Mouse (Mus musculus): ENCODE measurements around the gene Sdf2l1.

Gene Sdf2l1

DNA sequence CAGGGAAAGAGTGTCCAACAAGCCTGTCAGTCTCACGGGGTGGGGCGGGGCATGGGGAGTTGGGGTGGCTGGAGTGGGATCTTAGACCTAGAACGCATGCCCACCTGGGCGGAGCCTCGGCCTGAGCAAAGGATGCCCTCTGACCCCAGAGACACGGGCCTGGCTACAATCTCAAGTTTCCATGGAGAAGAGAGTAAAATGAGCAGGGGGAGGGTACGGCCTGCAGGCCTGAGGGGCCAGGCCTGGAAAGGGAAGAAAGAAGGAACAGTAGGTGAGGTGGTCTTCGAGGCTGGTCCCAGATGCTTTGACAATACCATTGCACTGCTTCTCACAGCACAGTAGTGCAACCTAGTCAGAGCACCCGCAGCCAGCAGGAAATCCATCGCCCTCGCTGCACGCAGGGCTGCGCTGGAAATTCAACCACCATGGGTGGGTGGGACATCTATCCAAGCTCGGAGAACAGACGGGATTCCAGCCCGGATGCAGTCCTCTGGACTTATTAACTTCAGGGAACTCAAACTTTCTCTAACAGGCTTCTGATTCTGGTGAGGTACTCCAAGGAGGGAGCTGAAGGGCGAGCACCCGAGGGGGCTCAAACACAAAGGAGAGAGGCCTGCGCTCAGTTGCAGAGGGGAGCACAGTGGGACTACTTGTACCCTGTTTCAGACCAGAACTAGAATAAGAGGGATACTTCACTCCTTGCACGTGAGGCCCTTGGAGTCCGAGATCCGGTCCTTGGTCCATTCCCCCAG, 7.9 kb downstream of the Sdf2l1 start:
- DNase-seq (ENCODE audit: low spot score in 2 of 2), result no peak

GRCm38 (mm10) chr16:17121569-17121968, 10.6 kb downstream of the Sdf2l1 start:
- DNase-seq (ENCODE audit: low spot score in 2 of 2), result no peak

- DNase-seq (ENCODE audit: low spot score in 2 of 2), result no peak
Observed at GRCm38 (mm10) chr16:17117309-17117799, 14.8 kb downstream of the Sdf2l1 start.

- peak; percentile 59 to 60 for DNase-seq (ENCODE audit: low spot score in 2 of 2)
Observed at GRCm38 (mm10) chr16:17110771-17111743, 21.1 kb downstream of the Sdf2l1 start, which contains the start of gene Ppil2. Gene Ppil2, minus strand, starts transcription at chr16:17111257.

GRCm38 (mm10) chr16:17104600-17104999, 27.6 kb downstream of the Sdf2l1 start:
- no peak for DNase-seq (ENCODE audit: low spot score in 2 of 2)

DNA sequence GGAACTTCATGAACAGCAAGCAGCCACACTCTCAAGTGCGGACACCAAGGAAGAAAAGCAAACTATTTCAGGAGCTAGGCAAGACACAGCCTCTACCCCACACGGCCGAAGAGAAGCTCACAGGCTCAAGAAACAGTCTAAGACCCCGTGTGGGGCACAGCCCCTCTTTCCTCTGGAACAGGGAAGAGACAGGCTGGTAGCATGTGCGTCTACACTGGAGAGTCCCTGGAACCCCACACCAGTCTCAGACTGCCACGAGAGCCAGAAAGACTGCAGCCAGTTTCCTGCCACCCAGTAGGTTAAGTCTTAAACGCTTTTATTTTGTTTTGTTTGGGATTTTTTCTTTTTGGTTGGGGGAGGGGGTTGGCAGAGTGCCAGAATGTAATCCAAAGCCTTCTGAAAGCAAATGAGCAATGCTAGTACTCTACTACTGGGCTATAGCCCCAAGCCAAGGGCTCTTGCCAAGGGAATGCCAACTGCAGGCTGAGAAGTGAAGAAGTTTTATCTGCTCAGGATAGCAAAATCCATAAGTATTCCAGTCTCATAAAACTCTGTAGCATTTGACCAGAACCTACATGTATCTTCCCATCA, 29.5 kb downstream of the Sdf2l1 start:
- no peak for DNase-seq (ENCODE audit: low spot score in 2 of 2)

DNA sequence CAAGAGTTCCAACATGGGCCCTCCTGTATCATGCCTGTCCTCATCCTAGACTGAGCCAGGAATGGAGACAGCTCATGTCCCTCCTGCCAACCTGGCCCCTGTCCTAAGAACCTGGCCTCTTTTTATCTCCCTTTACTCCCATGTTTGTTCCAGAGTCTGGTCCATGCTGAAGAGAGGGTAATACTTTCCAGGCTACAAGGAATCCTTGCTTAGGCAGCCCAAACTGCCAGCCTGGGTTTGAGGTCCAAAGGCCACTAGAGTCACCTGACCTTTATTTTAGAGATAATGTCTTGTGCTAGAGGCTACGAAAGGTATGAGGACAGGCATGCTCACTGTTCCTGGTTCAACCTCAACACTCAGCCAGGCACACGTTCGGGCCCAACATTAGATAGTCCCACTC, 35.2 kb downstream of the Sdf2l1 start:
- DNase-seq (ENCODE audit: low spot score in 2 of 2), result no peak

DNA sequence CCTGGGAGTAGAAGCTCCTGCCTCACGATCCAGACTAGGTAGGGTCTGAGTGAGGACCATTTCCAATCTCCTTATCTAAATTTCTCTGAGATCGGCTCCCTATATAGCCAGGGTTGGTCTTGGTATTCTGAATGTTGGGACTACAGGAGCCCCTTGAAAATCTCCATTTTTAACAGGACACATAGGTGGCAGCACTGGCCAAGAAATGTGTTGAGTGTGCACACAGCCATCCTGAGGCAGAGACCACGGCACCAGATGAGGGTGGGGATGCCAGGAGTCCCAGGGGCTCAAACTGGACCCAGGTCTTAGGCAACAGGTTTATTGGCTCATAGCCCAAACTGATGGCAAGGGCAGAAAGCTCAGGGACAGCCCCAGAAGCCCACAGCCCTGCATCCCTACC, 43.8 kb downstream of the Sdf2l1 start:
- no peak for DNase-seq (ENCODE audit: low spot score in 2 of 2)

GRCm38 (mm10) chr16:17086669-17087193, 45.5 kb downstream of the Sdf2l1 start:
- DNase-seq (ENCODE audit: low spot score in 2 of 2), result no peak

DNA sequence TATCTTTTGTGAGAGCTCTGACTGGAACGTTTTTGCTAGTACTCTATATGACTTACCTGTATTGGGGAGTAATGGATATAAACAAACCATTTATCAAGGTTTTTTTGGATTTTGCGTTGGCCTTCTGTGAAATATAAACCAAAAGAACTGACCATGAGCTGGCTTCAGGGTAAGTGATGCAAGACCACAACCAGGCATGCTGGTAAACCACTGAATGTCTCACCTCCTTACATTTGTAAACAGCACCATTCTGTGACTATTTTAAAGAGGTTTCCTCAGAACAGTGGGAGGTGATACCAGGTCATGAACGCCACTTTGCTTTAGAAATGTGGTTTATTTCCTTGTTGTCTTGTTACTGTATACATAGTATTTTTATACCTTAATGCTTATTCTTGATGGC, 45.9 kb downstream of the Sdf2l1 start:
- no peak for DNase-seq (ENCODE audit: low spot score in 2 of 2)

DNA sequence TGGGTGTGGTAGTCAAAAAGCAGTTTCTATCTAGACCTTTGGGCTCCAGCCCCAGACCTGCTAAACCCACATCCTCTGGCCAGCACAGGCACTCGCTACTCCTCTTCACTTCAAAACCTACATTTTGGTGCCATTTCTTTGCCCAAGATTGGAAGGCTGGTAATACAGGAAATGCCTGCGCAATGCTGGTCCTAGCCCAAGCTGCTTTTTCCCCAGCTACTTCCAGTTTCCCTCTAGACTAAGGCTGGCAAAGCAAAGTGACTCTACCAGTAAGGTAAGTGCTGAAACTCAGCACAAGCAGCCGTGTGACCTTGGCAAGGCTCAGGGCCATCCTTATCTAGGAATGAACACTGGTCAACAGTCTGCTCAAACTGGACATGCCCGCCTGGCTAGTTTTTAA, 46.5 kb downstream of the Sdf2l1 start:
- peak in 1 of 2 experiments; percentile 31 for DNase-seq (ENCODE audit: low spot score in 2 of 2)

DNA sequence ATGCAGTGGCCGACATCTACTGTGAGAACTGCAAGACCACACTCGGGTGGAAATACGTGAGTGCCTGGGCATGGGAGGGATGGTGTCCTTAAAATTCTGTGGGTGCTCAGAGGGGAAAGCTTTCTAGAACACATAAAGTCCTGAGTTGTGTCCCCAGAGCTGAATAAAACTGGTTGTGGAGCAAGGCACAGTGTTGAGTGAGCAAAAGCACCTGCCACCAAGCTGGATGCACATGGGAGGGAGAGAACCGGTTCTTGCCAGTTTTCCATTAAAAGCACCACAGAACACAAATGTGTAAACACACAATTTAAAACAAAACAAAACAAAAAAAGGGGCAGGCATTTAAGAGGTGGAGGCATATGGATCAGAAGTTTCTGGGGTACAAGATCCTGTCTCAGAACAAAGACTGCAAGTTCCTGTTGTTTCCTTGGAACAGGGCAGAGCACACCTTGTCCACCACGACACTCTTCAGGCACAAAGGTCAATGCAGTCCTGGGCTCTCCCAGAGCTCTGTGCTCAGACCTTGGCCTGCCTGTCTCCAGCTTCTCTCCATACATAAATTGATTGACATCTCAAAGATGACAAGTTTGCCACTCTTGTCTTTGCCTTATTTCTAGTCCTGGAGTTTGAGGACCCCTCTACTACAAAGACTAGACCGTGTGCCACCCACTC, 49.9 kb downstream of the Sdf2l1 start:
- no peak for DNase-seq (ENCODE audit: low spot score in 2 of 2)
